Mouse (Mus musculus) CD4-positive, CD25-positive, alpha-beta regulatory T cell, adult 4 months (primary cell): ENCODE measurements around the gene Ost4. TPM values are rescaled to one million over a fixed set of nuclear protein-coding genes. Genes with fewer than 3 reads are reported as not detected.
"Not testable (repeated sequence)": the region's sequence is repeated elsewhere in the genome, so short reads cannot be mapped to it uniquely, and the experiment has no call there.

ENCODE experiments used
- ATAC-seq: one replicate; pipeline ENCODE4 v1.8.0; 2017
- polyA plus RNA-seq, 2 experiments: library from polyadenylated mRNA; unstranded; fragments of 100-300 nt; shearing (Covaris generic); gene quantifications; one replicate each; pipeline ENCODE4 v1.2.1; 2017

Ost4 gene
- polyA plus RNA-seq, 2 experiments from 2014 or later = 200 to 285 TPM

GRCm38 (mm10) chr5:30889088-30889754 lies 18.4 kb downstream of the Ost4 start:
- no peak for ATAC-seq

GRCm38 (mm10) chr5:30888337-30889087 lies 19.1 kb downstream of the Ost4 start, which contains the start of gene Agbl5:
Gene Agbl5 (plus strand): TSS chr5:30888694.
- peak; percentile 64 for ATAC-seq

- peak; percentile 50 for ATAC-seq
Measured at GRCm38 (mm10) chr5:30887858-30888336, 19.7 kb downstream of the Ost4 start.

- peak; percentile 79 for ATAC-seq
Measured at GRCm38 (mm10) chr5:30887331-30887761, 20.2 kb downstream of the Ost4 start.

- ATAC-seq = no peak
Measured at GRCm38 (mm10) chr5:30886731-30887130, 20.9 kb downstream of the Ost4 start.

GRCm38 (mm10) chr5:30886209-30886608 lies 21.4 kb downstream of the Ost4 start:
- no peak for ATAC-seq

- not testable (repeated sequence) for ATAC-seq
Measured at GRCm38 (mm10) chr5:30881839-30882238, 25.7 kb downstream of the Ost4 start.

GRCm38 (mm10) chr5:30879347-30879943 lies 28.1 kb downstream of the Ost4 start:
- ATAC-seq = no peak

- ATAC-seq = no peak
Measured at GRCm38 (mm10) chr5:30878616-30879015, 29.0 kb downstream of the Ost4 start.

- no peak for ATAC-seq
Measured at GRCm38 (mm10) chr5:30874365-30874764, 33.2 kb downstream of the Ost4 start.

- no peak for ATAC-seq
Measured at GRCm38 (mm10) chr5:30872574-30872973, 35.0 kb downstream of the Ost4 start.

GRCm38 (mm10) chr5:30870131-30870406 lies 37.5 kb downstream of the Ost4 start:
- ATAC-seq = no peak

GRCm38 (mm10) chr5:30869405-30870130 lies 38.0 kb downstream of the Ost4 start:
- ATAC-seq = peak; percentile 100

GRCm38 (mm10) chr5:30868981-30869380 lies 38.6 kb downstream of the Ost4 start:
- ATAC-seq = no peak

- ATAC-seq = no peak
Measured at GRCm38 (mm10) chr5:30867712-30868111, 39.9 kb downstream of the Ost4 start, which contains the start of gene Tmem214. Gene Tmem214 (plus strand): TSS chr5:30868012.

- no peak for ATAC-seq
Measured at GRCm38 (mm10) chr5:30866871-30867270, 40.7 kb downstream of the Ost4 start.

- ATAC-seq = no peak
Measured at GRCm38 (mm10) chr5:30864322-30864721, 43.3 kb downstream of the Ost4 start.

GRCm38 (mm10) chr5:30863852-30864251 lies 43.7 kb downstream of the Ost4 start:
- ATAC-seq = no peak

GRCm38 (mm10) chr5:30856124-30856523 lies 51.5 kb downstream of the Ost4 start:
- ATAC-seq = no peak
